8 mouse cellular contexts compared by ENCODE assay signal in genomic region chr1:161766656-161767055, GRCm38 (mm10). TPM values are rescaled to one million over a fixed set of nuclear protein-coding genes. Genes with fewer than 3 reads are reported as not detected.
A peak's percentile ranks its signal among the peaks of the same experiment; 100 is the strongest.
DNase-seq lines count a peak whose midpoint lies in the region; ATAC-seq and TF ChIP-seq lines count a peak whose summit lies in the region.

No protein-coding gene starts in this region.

- no peaks in the 10 kb centered on the region for H3K36me3 ChIP-seq in intestine, embryonic 16.5 days (ENCODE audit: control insufficient read depth, insufficient read depth, low read length)
- H3K36me3 ChIP-seq in hindbrain, postnatal 0 days (ENCODE audit: insufficient read depth, low read length) = no peaks in the 10 kb centered on the region

- no peak for TF ChIP-seq CTCF in hindbrain, postnatal 0 days (IDR thresholded peaks at IDR 0.05; ENCODE audit: low read depth)

- H3K9me3 ChIP-seq in intestine, embryonic 16.5 days (ENCODE audit: control insufficient read depth, low read length) = no peaks in the 10 kb centered on the region
- H3K9me3 ChIP-seq in hindbrain, postnatal 0 days (ENCODE audit: low read length) = no peaks in the 10 kb centered on the region

- H3K27me3 ChIP-seq in intestine, embryonic 16.5 days (replicated peaks; ENCODE audit: control insufficient read depth, insufficient read depth, low read length) = no peaks in the 10 kb centered on the region
- no peaks in the 10 kb centered on the region for H3K27me3 ChIP-seq in hindbrain, postnatal 0 days (ENCODE audit: insufficient read depth, low read length)

- ATAC-seq in intestine, embryonic 16.5 days = peak; percentile 81
- peak; percentile 92 for ATAC-seq in neutrophil, adult 5-6 weeks (ENCODE audit: extremely low read depth, insufficient number of reproducible peaks, low FRiP score, poor library complexity, severe bottlenecking)
- no peak for ATAC-seq in hindbrain, postnatal 0 days

- H3K27ac ChIP-seq in intestine, embryonic 16.5 days (ENCODE audit: low read length) = no peak overlapping the region
- H3K27ac ChIP-seq in hindbrain, postnatal 0 days = no peak overlapping the region

- 33% methylated on average over 5 of the region's 5 CpGs for WGBS in intestine, embryonic 16.5 days
- 53% methylated on average over 5 of the region's 5 CpGs for WGBS in hindbrain, postnatal 0 days

- intact Hi-C loops in heart, postnatal 25 days (cut with DNase I) = no loop called here

- peak overlapping the region; percentile 21; the same call in 1 of the 2 replicates for H3K4me2 ChIP-seq in intestine, embryonic 16.5 days (ENCODE audit: low read depth, low read length)
- H3K4me2 ChIP-seq in hindbrain, postnatal 0 days (ENCODE audit: low read depth, low read length) = no peak overlapping the region

- no peak overlapping the region for H3K9ac ChIP-seq in intestine, embryonic 16.5 days (ENCODE audit: low read depth, low read length)
- no peak overlapping the region for H3K9ac ChIP-seq in hindbrain, postnatal 0 days (replicated peaks; ENCODE audit: low read length)

- H3K4me3 ChIP-seq in intestine, embryonic 16.5 days (ENCODE audit: low read length) = no peak overlapping the region
- H3K4me3 ChIP-seq in hindbrain, postnatal 0 days (ENCODE audit: low read length) = no peak overlapping the region

- peak; percentile 22 to 59 for DNase-seq in heart, adult 18-20 months
- DNase-seq in heart, postnatal 25 days (ENCODE audit: low spot score) = no peak
- DNase-seq in c-Kit-positive CD71-negative TER-119-negative erythroid progenitor cells, embryonic 14.5 days (ENCODE audit: low read depth) = peak; percentile 80
- no peak for DNase-seq in hindbrain, postnatal 0 days (ENCODE audit: low spot score)
- DNase-seq in cerebellum, adult 11-12 months = no peak
- no peak for DNase-seq in cerebellum, adult 8-10 months

- H3K4me1 ChIP-seq in intestine, embryonic 16.5 days (ENCODE audit: control insufficient read depth, insufficient read depth, low read length) = no peaks in the 10 kb centered on the region
- H3K4me1 ChIP-seq in hindbrain, postnatal 0 days (ENCODE audit: insufficient read depth, low read length) = no peaks in the 10 kb centered on the region

RNA-seq across cellular contexts. Expression of gene Fasl, which starts 21.6 kb away (rescaled TPM):
- under 1 TPM in 1 of 2 experiments, not detected in 1; 0.15 TPM for total RNA-seq in heart, adult 18-20 months (2021)
- not detected for total RNA-seq in heart, postnatal 25 days (2021)
- polyA plus RNA-seq in intestine, embryonic 16.5 days (2015; fragmentation: Nextera tagmentation; extraction: Ambion mirVana) = not detected in 2 replicates
- 1.5 and 4.5 TPM in 2 replicates for total RNA-seq in neutrophil, adult 5-6 weeks (2017)
- 0.63 and 1.4 TPM in 2 replicates for total RNA-seq in hindbrain, postnatal 0 days (2014; rRNA removed)
- polyA plus RNA-seq in hindbrain, postnatal 0 days (2015; fragmentation: Nextera tagmentation; extraction: Ambion mirVana) = 0.56 TPM in 1 of 2 replicates, not detected in the other

Comparison
In these comparisons a context has a peak if more than half of its experiments do, and no peak if none do; other contexts are left out.
1. DNase-seq: peak in heart, adult 18-20 months (2 of 2) and c-Kit-positive CD71-negative TER-119-negative erythroid progenitor cells, embryonic 14.5 days (single experiment); none in heart, postnatal 25 days (single experiment), hindbrain, postnatal 0 days (single experiment), cerebellum, adult 11-12 months (single experiment) and cerebellum, adult 8-10 months (single experiment).